Mouse (Mus musculus) heart, postnatal 4 days (tissue): ENCODE data around the gene Tub. TPM values are rescaled to one million over a fixed set of nuclear protein-coding genes. Genes with fewer than 3 reads are reported as not detected.

Experiments
- DNase-seq: peaks from one replicate; pipeline ENCODE4 v3.0.0; 2021
- total RNA-seq, 2 experiments: library from RNA; stranded (reverse); gene quantifications; 2 replicates each; pipeline ENCODE4 v1.2.3; 2021

Tub gene
- total RNA-seq, 2 experiments from 2014 or later, result 0.81 to 0.83 TPM

DNA sequence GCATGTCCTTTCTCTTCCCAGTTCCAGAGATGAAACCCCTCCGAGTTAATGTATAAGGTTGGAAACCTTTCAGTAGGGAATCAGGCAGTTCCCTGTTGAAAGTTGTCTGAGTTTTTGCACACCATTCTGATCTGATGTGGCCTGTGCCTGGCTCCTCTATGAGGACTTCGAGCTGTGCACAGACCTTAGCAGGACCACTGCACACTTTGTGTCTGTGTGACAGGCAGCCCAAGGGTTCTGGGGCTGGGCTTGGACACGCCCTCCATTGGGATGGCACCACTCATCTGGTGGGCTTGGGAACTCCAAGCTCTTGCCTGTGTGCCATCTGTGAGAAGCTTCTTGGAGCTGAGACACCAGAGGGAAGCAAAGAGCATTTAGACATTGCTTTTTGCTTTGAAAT lies 81.2 kb downstream of the Tub start:
- no peak for DNase-seq

GRCm38 (mm10) chr7:109032054-109032453 lies 81.9 kb downstream of the Tub start:
- DNase-seq, result no peak

DNA sequence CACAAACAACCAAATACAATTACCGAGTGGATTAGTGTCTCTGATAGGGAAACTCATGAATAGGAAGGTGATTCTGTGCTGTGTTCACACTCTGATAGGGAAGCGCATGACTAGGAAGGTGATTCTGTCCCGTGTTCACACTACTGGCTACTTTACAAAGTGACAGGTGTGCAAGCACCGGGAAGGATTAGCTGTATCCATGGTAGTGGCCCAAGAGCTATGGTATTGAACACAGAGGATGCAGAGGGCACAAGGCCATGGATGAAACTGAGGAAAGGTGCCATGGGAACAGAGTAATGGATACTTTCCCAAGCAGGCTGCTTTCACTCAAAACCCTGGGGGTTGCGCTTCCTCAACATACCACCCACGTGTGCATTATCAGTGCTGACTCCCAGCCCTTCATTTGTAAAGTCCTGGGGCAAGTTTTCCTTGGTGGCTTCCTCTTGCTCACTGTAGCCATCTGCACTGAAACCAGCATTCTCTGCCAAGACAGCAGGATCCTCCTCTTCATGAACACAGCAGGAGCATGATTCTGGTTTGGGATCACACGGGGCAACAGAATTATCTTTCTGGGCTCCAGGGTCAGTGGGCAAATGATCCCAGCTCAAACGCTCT lies 88.1 kb downstream of the Tub start:
- no peak for DNase-seq

- DNase-seq, result no peak
These were observed 88.8 kb downstream of the Tub start for GRCm38 (mm10) chr7:109038987-109039386.

DNA sequence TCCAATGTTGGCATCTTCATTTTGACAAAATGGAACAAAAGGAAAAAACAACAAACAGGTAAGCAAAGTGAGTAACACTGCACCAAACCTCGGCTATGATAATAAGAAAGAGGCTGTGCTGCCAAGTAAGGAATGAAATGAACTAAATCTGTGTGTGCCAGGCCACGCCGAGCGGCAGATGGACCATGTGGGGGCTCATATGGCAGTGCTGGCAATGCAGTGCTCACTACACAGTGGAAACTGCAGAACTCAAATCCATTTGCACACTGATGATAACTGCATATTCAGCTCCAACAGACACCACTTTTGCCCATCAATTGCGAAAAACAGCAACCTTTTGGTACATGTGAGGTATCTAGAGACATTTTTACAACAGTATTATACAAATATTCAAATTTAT lies 89.3 kb downstream of the Tub start:
- DNase-seq, result no peak

DNA sequence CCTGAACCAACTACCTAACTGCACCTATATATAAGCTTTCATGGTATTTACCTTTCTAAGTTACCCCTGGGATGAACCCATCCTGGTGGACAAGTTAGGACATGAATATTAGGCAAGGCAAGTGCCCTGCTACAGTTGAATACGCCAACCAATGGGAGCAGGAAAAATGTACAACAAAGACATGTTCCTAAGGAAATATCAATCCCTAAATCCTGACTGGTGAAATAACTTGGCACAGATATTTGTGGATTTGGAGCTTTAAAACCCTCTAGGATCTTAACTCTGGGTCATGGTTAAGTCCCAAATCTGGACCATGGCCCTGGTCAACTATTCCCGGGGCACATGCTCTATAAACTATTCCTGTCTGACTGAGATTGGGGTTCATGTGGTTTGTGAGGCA lies 95.7 kb downstream of the Tub start:
- no peak for DNase-seq

DNA sequence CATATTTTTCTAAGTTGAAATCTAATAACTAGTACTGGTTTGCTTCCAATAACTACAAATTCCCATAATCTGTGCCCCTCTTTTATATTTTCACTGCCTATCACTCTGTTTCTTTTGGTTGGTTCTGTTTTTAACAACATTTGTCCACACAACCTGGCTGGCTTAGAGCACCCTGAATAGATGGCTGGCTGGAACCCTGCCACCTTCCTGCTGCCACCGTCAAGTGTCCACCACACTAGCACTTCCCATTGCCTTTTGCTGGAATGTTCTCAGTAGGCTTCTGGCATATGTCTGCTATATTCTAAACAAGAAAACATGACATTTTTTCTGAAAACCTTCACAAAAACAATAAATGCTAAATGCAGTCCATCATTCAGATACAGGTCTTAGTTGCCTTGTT lies 100.7 kb downstream of the Tub start:
- DNase-seq, result no peak

GRCm38 (mm10) chr7:109059536-109059935 lies 109.4 kb downstream of the Tub start:
- DNase-seq, result no peak

GRCm38 (mm10) chr7:109069641-109070040 lies 119.5 kb downstream of the Tub start:
- no peak for DNase-seq

DNA sequence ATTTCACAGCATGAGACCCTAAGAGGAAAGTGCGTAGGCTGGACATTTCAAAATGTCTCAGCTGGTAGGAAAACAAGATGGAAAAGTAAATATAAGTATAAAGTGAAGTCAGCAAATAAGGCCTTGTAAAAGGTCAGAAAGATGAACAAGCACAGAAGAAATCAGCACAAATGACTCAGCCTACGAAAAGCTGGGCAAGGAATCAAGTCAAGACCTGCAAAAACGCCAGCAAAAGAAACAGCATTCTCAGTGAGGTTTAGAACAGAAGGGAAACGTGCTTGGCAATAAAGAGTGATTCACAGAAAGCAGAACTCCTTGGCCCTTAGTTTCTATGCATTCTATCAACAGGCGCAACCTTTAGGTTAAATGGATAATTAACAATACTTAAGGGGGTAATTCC lies 122.2 kb downstream of the Tub start:
- DNase-seq, result no peak

GRCm38 (mm10) chr7:109082269-109083112 lies 132.4 kb downstream of the Tub start:
- peak; percentile 55 for DNase-seq

DNA sequence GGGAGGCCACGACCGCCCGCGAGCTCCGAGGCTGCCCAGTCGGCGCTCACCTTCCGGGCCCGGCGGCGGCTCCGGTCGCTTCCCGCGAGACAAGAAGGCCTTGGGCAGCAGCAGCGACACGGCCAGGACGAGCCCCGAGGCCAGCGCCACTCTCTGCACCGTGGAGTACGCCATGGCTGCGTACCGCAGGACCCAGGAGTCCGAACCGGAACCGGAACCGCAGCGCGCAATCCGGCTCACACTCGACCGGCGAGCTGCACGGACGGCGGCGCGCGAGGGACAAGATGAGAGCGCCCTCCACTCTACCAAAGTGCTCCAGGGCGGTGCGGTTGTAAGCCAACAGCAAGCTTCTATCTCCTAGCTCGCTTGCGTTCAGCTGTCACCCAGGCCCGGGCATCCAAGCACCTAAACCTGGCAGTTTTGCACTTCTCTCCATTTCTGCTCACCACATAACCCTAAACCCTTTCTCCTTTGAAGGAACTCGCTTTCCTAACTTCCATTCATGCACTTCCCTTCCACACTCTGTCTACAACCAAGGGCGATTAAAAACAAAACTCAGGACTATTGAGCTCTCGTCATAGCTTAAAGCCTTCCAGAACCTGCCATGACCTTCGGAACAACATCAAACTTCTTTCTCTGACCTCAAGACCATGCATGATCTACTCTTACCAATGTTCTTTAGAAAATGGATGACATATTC lies 133.1 kb downstream of the Tub start, which contains the start of gene Ric3:
TSS of gene Ric3 (minus strand) at position 219 of the 700 bp plus-strand sequence.
- peak; percentile 4 for DNase-seq

GRCm38 (mm10) chr7:109083813-109084184 lies 133.7 kb downstream of the Tub start:
- DNase-seq, result no peak

Other genes with a start within 250 kb of the Tub start
- not detected for gene Olfr512, start 237.0 kb upstream of the Tub start, total RNA-seq
- not detected for gene Olfr513, start 199.4 kb upstream of the Tub start, total RNA-seq
- not detected for gene Olfr514, start 124.3 kb upstream of the Tub start, total RNA-seq
- gene Olfr516, start 99.8 kb upstream of the Tub start, total RNA-seq, result not detected
- gene Olfr517, start 78.0 kb upstream of the Tub start, total RNA-seq, result not detected
- gene Olfr518, start 65.3 kb upstream of the Tub start, total RNA-seq, result not detected
- gene Olfr519, start 55.9 kb upstream of the Tub start, total RNA-seq, result not detected
- gene Nlrp10, start 20.2 kb upstream of the Tub start, total RNA-seq, result 10 to 100 TPM; 16.4 to 17.6 TPM
- 100 to 1,000 TPM; 126 to 127 TPM for gene Eif3f, start 15.9 kb upstream of the Tub start, total RNA-seq
- under 1 TPM; 0.74 to 0.77 TPM for gene Ric3, start 133.0 kb downstream of the Tub start, total RNA-seq
- 1 to 10 TPM; 1.4 TPM for gene Lmo1, start 224.9 kb downstream of the Tub start, total RNA-seq